Mouse (Mus musculus) lung, postnatal 14 days (tissue): ENCODE results near the gene Dclk3.

Source experiments
- DNase-seq: peaks from one replicate; pipeline ENCODE4 v3.0.0; 2021

Dclk3 gene

DNA sequence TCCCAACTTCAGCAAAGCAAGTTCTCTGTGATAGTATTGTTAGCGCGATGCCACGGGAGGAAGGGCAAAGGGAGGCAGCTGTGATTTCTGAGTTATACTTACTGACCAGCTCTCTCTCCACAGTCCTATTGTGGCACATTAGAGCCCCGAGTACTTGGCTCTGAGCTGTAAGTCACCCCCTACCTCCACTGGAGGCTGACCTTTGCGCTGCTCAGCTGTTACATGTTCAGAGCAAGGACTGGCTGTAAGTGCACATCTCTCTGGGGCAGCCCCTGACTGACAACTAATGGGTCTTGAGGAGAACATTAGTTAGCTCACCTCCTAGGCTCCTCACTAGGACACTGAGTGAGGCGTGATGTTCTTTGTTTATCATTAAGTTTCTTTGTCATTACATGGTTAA, 1.6 kb downstream of the Dclk3 start:
- DNase-seq = no peak

DNA sequence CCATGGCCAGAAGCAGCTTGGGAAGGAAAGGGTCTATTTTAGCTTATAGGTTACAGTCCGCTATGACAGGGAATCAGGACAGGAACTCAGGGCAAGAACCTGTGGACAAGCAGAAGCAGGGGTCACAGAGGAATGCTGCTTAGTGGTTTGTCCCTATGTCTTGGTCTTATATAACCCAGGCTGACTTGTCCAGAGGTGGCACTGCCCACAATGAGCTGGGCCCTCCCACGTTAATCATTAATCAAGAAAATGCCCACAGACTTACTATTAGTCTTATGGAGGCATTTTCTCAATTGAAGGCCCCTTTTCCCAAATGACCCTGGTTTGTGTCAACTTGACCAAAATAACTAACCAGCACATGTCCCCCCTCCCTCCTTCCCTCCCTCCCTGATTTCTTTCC, 2.3 kb downstream of the Dclk3 start:
- no peak for DNase-seq

DNA sequence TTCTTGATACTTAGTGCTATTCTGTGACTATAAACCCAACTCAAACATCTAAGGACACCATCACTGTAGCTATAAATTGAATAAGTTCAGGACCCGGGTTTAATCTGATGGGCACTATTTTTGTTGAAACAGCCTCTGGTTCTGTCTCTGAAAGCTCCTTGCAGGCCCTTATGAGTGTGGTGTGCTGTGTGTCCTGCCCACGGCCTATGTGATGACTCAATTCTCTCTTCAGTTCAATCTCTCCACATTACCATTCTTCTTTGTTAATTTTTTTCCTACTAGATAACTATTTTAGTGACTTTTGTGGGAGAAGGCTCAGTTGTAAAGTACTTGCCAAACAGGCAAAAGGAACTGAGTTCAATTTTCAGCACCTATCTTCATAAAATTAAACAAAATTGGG, 7.3 kb downstream of the Dclk3 start:
- no peak for DNase-seq

DNA sequence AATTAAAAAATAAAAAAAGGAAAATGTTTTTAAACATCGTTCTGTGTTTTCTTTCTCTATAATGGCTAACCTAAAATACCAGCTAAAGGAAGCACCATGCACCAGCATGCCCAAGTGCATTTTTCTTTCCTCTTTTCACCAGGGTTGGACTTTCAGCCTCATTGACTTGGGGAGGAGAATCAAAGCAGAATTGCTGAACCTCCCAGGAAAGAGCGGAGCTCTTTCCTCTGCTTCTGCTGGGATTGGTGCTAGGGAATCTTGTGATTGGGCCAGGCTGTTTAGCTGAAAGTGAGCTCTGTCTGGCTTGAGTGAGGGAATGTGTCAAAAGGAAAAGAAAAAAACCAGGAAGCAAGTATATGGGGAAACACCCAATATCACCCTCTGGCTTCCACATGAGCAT, 10.1 kb downstream of the Dclk3 start:
- no peak for DNase-seq

DNA sequence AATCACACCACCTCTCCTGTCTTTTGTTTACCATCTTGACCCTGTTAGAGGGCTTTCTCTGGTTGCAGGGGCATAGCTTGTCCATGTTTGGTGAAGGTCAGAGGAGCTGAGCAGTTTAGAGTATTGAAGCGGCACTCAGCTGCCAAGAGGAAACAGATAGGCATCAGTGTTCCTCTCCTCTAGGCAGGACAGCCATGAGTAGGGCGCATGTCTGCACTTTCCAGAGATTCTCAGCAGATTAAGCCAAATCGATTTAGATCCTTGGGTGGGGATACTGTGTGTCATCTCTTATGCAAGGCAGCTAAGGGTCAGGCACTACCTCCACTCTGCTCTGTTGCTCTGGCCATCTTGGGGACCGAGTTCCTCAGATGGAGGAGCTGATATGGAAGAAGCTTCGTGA, 11.0 kb downstream of the Dclk3 start:
- DNase-seq = no peak

DNA sequence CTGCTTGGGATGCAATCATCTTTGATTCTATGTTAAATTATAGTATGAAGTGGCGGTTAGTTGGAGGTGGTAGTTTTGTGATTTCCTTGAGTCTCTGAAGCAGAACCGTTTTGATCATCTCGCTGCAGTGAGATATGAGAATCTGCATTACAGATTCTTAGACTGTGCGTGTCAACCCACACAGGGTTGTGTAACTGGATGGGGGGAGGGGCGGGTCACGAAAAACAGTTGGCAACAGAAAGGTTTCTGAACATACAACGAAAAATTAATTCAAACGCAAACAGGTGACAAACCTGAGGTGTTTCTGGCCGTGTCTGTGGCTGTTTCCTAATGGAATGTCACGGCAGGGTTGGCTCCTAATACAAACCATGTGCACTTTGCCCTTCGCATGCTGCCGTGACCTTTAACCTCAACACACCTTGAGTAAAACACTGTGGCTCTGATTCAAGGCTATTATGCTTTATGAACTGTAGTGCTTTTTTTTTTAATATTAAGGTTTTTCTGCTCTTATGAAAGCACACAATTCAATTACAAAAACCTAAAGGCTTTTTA, 12.0 kb downstream of the Dclk3 start:
- DNase-seq = no peak

DNA sequence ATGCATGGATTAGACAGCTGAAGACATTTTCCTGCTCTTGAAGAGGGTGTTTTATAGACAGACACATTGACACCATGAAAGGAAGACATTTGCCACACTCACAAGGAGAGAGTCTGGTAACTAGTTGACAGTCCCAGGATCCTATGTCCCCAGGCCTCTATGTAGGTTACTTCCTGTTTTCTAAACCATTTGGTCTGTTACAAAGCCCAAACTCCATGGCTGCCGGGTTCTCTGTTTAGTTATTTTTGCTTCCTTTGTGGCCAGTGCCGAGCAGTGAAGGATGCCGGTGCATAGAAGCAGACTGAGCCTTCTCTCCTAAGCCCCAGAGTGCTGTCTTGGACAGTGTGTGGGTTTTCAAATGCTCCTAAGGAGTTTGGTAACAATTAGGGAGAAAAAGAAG, 15.0 kb downstream of the Dclk3 start:
- DNase-seq = no peak

DNA sequence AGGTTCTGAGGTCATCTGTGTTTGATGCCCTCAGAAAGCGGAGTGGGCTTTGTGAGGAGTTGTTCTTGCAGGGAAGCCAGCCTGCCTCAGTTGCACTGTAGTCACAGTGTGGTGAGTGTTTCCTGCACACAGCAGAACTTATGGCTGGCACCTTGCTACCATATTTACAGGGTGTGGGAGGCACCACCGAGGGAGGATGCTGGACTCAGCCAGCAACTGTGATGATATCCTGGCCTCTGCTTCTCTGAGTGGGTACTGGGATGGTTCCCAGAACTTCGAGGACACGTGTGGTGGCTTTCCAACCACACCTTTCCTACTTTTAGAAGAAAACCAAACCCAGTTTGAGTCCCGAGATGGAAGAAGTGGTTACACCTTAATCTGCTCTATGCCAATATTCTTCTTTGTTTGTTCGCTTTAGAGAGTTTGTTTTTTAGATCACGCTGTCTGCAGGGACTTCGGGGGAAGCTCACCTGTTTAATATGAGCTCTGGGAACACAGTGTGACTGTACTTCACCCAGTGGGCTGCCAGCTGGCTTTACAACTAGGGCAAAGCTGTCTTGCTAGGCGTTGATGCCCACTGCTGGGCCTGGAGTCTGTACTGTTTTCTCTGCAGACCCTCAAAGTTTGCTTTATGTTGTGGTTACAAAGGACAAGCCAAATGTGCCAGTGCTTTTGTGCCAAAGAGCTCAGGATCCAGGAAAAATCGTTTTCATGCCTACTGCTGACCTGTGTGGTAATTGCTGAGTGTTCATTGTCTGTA, 18.5 kb downstream of the Dclk3 start:
- no peak for DNase-seq

DNA sequence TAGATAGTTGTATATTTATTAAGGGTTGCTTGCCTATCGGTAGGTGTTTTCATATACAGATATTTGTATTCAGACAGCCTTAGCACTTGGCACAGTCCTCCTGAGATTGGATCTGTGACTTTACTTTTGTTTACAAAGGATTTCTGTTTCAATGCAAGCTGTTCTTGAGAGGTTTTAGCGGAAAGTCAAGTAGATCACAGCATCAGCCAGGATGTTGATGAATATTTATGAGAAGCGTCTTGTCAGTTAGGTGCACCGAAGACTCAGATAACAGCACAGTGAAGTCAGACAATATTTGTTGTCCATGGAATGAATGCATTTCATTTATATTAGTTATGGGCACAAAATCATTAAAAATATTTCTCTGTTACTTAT, 19.0 kb downstream of the Dclk3 start:
- no peak for DNase-seq

DNA sequence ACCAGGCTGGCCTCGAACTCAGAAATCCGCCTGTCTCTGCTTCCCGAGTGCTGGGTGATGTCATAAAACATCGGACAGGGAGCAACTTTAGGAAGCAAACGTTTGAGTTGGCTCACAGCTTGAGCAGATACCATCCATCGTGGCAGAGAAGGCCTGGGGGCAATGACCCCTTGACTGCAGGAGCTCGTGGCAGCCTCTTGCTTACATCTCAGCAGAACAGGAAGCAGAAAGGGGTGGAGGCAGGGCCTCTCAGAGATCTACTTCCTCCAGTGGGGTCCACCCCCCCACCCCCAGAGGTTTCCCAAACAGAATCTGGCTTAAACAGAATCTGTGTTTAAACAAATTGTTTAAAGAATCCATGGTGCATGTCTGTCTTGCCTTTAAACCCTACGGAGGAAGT, 20.6 kb downstream of the Dclk3 start:
- DNase-seq = no peak

DNA sequence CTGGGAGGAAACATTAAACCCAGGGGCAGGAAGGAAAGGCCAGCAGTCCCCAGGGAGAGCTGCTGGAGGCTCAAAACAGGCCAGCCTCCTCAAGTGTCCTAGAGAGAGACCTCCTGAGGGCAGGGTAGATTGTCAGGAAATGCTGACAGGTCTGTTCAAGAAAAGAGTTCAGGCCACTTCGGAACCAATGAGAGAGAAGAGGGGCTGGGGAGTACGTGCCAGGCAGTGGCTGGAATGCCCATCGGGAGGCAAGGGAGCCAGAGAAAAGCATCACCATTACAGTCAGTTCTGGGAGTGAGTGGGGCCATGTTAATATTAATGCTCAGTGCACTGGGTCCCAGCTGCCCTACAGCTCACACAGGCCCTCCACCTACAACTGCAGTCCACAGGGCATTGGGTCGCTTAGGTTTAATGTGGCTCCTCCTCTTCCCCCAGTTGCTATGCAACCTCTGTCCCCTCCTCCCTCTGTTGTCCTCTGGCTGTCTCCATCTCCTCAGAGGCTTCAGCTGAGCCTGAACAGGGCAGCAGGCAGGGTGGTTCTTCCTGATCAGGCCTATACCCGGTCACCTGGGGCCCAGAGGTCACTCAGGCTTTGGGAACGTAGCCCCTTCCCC, 21.4 kb downstream of the Dclk3 start:
- DNase-seq = no peak

DNA sequence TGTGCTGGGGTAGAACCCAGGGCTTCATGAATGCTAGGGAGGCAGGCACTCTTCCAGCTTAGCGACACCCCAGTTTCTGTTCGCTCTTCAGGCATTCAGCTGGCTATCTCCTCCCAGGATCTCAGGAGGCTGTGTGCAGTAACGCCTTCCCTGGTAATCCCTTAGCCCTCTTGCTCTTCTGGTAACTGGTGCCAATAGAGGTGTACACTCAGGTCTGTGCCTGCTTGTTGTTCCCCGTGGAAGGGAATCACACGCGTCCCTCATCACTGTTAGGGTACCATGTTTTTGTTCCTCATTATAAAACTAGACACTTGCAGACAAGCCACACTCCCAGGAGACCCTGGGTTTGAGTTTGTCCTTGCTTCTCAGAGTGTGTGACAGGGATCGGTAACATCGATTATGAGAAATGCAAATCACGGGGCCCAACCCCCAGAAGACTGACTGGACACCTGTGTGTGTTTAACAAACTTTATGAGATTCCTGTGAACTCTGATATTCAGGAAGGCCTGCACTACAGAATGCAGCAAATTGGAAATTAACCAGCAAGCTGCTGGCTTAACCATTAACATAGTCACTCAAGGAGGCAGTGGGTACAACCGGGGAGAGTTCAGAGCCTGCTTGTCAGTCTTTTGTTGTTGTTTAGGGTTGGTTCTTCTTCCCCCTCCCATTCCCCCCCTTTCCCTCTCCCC, 22.7 kb downstream of the Dclk3 start:
- DNase-seq = no peak

DNA sequence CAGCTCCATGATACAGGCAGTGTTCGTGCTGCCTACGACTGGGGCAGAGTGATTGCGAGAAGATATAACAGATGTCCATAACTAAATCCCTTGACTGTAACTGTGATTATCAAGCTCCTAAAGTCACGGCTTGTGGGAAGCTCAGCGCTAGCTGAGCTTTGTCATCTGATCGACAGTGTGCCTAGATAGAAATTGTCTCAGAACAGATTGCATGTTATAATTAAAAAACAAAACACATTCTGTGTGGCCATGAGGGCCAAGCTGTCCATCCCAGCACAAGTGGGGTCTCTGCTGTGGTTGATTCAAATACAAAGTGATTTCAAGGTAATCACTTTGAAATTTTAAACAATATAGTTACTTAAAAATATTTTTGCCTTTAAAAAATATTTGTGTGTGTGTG, 26.8 kb downstream of the Dclk3 start:
- DNase-seq = no peak

DNA sequence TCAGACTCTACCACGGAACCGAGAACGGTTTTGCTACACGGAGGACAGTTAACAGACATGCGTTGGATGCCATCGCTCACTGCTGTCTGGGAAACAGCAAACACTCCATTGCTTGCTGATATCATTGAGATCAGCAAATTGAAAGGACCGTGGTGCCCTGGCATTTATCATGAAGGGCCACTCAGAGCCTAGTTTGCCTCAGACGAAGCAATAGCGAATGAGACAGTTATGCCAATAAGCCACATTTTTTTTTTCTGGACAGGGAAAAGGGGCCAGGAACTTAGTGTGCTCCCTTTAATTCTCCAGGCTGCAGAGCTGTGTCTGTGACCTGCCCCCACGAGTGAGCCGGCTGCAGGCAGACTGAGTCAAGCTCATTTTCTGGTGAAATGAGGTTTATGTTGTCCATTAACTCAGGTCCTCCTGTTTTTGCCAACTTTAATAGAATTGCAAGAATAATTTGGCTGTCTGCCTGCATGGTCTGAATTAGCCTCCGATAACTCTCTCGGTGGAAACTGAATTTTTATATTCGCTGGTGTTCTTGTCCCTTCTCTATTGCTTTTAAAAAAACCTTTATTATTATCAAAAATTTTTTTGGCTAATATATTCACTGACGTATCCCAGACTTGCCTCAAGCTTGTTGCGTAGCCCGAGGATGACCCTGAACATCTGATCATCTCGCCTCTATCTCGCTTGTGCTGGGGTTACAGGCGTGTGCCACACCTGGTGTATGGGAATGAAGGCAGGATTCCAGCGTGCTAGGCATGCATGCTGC, 35.0 kb downstream of the Dclk3 start:
- no peak for DNase-seq

DNA sequence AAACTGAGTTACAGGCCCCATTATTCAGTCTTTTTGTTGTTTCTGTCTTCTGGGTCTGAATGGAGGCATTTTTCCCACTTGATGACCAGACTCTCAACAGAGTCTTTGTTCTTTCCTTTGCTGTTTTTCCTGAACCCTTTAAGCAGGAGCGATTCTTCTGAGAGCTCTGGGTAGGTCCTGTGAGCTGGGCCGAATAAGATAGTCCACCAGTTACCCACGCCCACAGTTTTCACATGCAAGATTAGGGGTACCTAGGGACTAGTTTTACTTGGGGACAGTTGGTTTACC, 35.5 kb downstream of the Dclk3 start:
- DNase-seq = no peak

DNA sequence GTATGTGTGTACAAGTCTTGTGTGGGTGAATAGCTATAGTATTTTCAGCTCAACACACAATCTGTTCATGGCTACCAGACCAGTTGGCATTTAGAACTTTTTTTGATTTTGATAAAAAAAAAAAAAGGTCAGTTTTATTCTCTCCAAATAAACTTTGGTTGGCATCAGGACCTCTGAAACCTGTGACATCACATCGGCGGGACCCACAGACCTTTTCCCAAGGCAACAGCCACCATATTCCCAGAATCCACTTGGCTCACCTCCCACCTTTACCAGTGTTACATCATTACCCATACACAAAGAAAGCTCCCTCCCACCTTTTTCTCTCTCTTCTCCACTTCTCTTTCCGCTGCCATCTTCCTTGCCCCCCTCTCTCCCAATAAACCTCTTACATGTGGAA, 36.4 kb downstream of the Dclk3 start:
- DNase-seq = no peak

DNA sequence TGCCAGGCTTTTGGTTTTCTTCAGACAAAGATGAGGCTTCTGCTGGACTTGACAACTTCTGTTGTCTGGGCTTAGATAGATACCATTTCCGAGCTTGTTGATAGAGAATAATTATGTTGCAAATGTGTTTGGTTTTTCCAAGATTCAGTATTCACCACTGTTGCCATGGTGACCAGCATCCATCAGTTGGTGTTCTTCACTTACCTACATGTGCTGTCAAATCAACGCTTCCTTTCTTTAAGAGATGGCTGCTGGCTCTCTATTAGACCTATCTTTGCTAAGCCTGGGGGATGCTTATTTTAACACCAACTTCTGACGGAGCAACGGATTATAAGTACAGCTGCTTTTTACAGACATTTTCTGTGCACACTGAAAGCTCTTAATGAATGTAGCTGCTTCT, 37.1 kb downstream of the Dclk3 start:
- DNase-seq = no peak

DNA sequence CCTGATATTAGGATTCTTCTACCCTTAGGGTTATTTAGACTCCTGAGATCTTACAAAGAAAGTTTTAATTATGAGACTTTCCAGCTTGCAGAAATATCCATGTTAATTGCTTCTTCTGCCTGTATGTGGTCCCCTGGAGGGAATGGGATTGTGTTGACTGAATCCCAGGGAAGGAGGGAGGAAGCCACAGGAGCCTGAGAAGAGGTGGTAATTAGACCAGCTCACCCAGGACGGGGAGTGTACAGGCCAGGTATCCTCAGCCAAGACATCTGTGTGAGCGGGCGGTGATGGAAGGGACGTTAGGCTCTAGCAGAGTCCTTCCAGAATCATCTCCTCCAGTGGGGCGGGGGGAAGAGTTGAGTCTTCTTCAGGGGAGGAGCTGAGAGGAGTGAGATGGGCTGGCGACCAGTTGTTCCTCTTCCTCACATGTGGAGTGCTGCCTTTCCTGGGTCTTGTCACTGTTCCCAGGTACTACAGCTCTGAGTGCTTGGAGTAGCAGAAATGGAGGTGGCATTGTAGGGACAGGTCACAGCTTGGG, 37.7 kb downstream of the Dclk3 start:
- no peak for DNase-seq

DNA sequence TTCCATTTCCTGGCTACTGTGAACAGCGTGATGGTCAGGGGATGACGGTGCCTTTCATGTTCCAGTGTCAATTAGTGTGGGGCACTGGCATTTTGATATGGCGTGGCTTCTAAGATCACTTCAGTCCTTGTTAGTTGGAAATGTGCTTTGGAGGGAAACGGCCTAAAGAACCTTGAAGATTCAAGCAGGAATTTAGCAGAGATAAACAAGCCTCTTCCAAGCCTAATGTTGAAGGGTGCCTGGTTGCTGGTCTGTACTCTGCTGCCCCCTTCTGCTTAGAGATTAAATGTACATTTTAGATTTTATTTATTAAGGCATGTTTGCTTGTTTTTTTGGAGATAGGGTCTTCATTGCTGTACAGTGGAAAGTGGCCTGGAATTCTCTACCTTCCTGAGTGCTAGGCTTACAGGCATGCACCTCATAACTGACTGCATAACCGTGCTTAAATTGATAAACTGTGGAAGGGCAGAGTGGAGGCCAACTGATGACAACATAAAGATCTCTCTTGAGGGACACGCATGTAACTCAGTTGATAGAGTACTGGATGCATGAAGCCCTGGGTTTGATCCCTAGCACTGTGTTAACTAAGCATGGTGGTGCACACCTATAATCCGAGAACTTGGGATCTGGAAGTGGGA, 40.1 kb downstream of the Dclk3 start:
- no peak for DNase-seq

DNA sequence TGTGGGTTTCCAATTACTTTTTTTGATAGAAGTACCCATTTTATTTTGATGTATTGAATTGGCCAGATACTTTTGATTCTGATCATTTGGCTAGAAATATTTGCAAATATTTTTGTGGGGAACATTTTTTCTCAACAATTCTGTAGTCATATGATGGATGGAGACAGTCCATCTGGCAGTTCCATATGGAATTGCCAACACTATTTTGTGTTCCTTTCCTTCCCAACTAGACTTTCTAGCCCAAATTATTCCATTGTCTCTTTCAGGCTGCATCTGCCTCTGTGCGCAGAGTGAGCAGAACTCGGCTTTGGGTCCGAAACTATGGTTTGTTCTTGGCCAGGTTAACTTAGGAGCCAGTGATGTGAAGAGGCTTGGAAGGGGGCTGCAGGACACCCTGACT, 42.1 kb downstream of the Dclk3 start:
- DNase-seq = no peak

DNA sequence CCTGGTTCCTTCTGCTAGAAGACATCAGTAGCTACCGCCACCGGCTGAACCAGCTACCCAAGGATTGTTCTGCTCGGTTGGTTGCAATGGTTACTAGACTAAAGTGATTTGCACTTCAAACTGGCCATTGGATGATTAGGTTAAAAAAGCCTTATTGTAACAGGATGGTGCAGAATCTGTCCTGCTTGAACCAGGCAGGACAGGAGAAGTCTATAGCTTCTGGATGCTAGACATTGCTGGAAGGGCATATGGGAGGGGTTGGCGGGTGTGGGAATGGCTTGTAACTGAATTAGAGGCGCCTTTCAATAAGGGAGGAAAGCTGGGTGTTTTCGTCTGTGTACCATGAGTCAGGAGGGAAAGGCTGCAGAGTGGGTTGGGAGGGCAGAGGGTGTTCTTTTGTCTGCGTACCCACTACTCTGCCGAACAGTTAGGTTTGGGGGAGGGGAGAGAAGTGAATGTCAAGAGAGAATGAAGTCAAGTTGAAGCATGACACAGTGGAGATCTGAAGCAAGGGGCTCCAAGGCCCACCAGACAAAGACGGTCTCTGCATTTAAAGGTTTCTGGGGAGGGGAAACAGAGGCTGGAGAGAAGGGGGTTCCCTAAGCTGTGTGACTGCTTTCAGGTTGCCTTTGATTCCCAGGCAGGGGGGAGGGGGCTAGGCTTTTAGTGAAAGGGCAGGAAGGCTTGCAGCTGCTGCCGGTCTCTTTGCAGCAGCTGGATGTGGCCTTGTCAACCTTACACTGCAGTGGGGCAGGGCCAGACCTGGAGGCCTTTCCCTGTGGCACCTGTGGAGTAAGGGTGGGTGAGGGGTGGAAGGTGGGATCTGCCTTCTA, 48.0 kb downstream of the Dclk3 start:
- no peak for DNase-seq

DNA sequence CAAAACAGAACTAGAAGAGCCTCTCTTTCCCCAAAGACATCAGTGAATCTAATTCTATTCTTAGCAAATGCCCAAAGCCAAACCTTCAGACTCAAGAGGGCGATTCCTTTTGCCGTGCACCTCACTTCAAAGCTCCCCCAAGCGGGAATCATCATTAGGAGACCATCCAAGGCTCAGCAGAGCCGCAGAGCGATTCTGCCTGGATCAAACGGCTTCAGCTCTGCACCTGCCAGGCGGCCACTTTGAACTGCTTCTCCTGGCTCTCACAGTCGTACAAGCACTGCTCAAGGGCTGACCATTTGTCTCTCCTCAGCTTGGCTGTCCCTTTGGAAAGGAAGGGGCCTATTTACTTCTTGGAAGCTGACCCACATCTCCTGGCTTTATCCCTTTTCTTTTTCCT, 51.7 kb downstream of the Dclk3 start:
- no peak for DNase-seq
